Mouse (Mus musculus) kidney, postnatal 0 days (tissue): ENCODE results near the gene Tmem39b. TPM values are rescaled to one million over a fixed set of nuclear protein-coding genes. Genes with fewer than 3 reads are reported as not detected.

Source experiments
- ATAC-seq: fragments of 200-750 bp; cut with Nextera tagmentation; replicated peaks from 2 replicates; pipeline ENCODE4 v1.8.0; 2017; ENCODE audit warnings: low read depth, moderate number of reproducible peaks, moderate TSS enrichment, moderate library complexity; ENCODE audit not compliant: low FRiP score
- DNase-seq: peaks from one replicate; pipeline ENCODE4 v3.0.0-alpha.2; 2016; ENCODE audit warnings: low spot score
- H3K27ac ChIP-seq: fragments of 300-500 bp; sonication (generic); 2 replicates; pipeline ENCODE4 v1.5.1; 2014; ENCODE audit warnings: mild to moderate bottlenecking
- H3K27me3 ChIP-seq: fragments of 300-500 bp; sonication (generic); 2 replicates; pipeline ENCODE4 v1.6.1; 2014; ENCODE audit warnings: low read length, mixed read lengths; ENCODE audit not compliant: insufficient read depth
- H3K36me3 ChIP-seq: fragments of 300-500 bp; sonication (generic); 2 replicates; pipeline ENCODE4 v1.6.1; 2014; ENCODE audit warnings: low read length, mixed read lengths; ENCODE audit not compliant: insufficient read depth
- H3K4me1 ChIP-seq: fragments of 300-500 bp; sonication (generic); replicated peaks from 2 replicates; pipeline ENCODE4 v1.6.1; 2014; ENCODE audit warnings: antibody characterized with exemption, low read length, mixed read lengths; ENCODE audit not compliant: insufficient read depth
- H3K4me2 ChIP-seq: fragments of 300-500 bp; sonication (generic); 2 replicates; pipeline ENCODE4 v1.6.1; 2014; ENCODE audit warnings: mild to moderate bottlenecking, low read length, moderate library complexity, mixed read lengths
- H3K4me3 ChIP-seq: fragments of 300-500 bp; sonication (generic); replicated peaks from 2 replicates; pipeline ENCODE4 v1.5.1; 2014; ENCODE audit warnings: low read depth, low read length
- H3K9ac ChIP-seq: fragments of 300-500 bp; sonication (generic); 2 replicates; pipeline ENCODE4 v1.6.1; 2014; ENCODE audit warnings: low read depth, low read length
- H3K9me3 ChIP-seq: fragments of 300-500 bp; sonication (generic); replicated peaks from 2 replicates; pipeline ENCODE4 v1.6.1; 2016; ENCODE audit warnings: low read length, inconsistent platforms, mixed read lengths
- CTCF ChIP-seq: IDR thresholded peaks from 2 replicates; pipeline ENCODE4 v1.5.1; 2016; ENCODE audit warnings: antibody characterized with exemption, low read depth, mild to moderate bottlenecking, moderate library complexity
- WGBS: fragments of 180-500 bp; shearing (Covaris S2); extraction: QIAGEN DNeasy Blood & Tissue Kit; methylation state at CpG from one replicate; pipeline ENCODE4 v1.1.7; 2014; 5-methylcytosine and 5-hydroxymethylcytosine counted together
- microRNA-seq: library from miRNA; unstranded; fragments of <30 nt; microRNA quantifications from one replicate; pipeline ENCODE4, GENCODE M21; 2016
- polyA plus RNA-seq: library from polyadenylated mRNA; unstranded; fragments of >200 nt; fragmentation: Nextera tagmentation; extraction: Ambion mirVana; gene quantifications from 2 replicates; pipeline ENCODE4 v1.2.1, GENCODE M21; 2015

The Tmem39b gene
- polyA plus RNA-seq, 1 experiment from 2014 or later: 12.4 TPM

- Histone ChIP-seq H3K4me1 (0 out of 2 replicates have a peak, but pooled peaks cover 2% of the 10 kb centered on the region), H3K36me3 (peaks cover 74% of the 10 kb centered on the region), H3K4me2 (no peak overlapping the region), H3K27ac (no peak overlapping the region), H3K27me3 (no peaks in the 10 kb centered on the region), H3K9ac (no peak overlapping the region), H3K9me3 (no peaks in the 10 kb centered on the region), H3K4me3 (no peak overlapping the region)
- TF ChIP-seq CTCF: no peak
- DNase-seq (no peak), ATAC-seq (no peak)
- WGBS: 93% methylated on average over 6 of the region's 6 CpGs
Observed at GRCm38 (mm10) chr4:129633852-129634251, 62.8 kb downstream of the Tmem39b start.

GRCm38 (mm10) chr4:129631867-129632266 lies 64.8 kb downstream of the Tmem39b start:
- H3K9me3 ChIP-seq: no peaks in the 10 kb centered on the region
- no peak for TF ChIP-seq CTCF
- no peak overlapping the region for H3K9ac ChIP-seq
- H3K27me3 ChIP-seq: no peaks in the 10 kb centered on the region
- no peak overlapping the region for H3K27ac ChIP-seq
- peaks cover 80% of the 10 kb centered on the region for H3K36me3 ChIP-seq
- H3K4me3 ChIP-seq: no peak overlapping the region
- ATAC-seq: no peak
- H3K4me2 ChIP-seq: no peak overlapping the region
- no peak for DNase-seq
- no peaks in the 10 kb centered on the region for H3K4me1 ChIP-seq
- WGBS: 89% methylated on average over 12 of the region's 12 CpGs

- no peak for ATAC-seq
- no peak for TF ChIP-seq CTCF
- Histone ChIP-seq H3K4me1 (no peaks in the 10 kb centered on the region), H3K9me3 (no peaks in the 10 kb centered on the region), H3K27me3 (no peaks in the 10 kb centered on the region), H3K36me3 (peaks cover 76% of the 10 kb centered on the region), H3K4me3 (no peak overlapping the region), H3K4me2 (no peak overlapping the region), H3K27ac (no peak overlapping the region), H3K9ac (no peak overlapping the region)
- 66% methylated on average over 4 of the region's 4 CpGs for WGBS
- DNase-seq: no peak
Observed at GRCm38 (mm10) chr4:129630944-129631343, 65.7 kb downstream of the Tmem39b start.

Small RNAs within 50 kb of the gene (microRNA-seq; reads per million reads assigned to microRNA genes)
- 1.4 reads per million for gene Mir7016

Other genes starting within 250 kb of the Tmem39b start
- gene Bsdc1, start 235.3 kb downstream of the Tmem39b start, polyA plus RNA-seq: 25.6 and 27.8 TPM in 2 replicates
- gene Tssk3, start 205.8 kb downstream of the Tmem39b start, polyA plus RNA-seq: 0.10 TPM in 1 of 2 replicates, not detected in the other
- gene Fam229a, start 205.6 kb downstream of the Tmem39b start, polyA plus RNA-seq: 0.37 and 0.78 TPM in 2 replicates
- gene Marcksl1, start 183.3 kb downstream of the Tmem39b start, polyA plus RNA-seq: 613 and 625 TPM in 2 replicates
- 170 and 196 TPM in 2 replicates for gene Hdac1, start 154.1 kb downstream of the Tmem39b start, polyA plus RNA-seq
- 8.8 and 9.1 TPM in 2 replicates for gene Lck, start 123.2 kb downstream of the Tmem39b start, polyA plus RNA-seq
- gene Fam167b, start 118.3 kb downstream of the Tmem39b start, polyA plus RNA-seq: 39.9 and 40.3 TPM in 2 replicates
- 284 and 298 TPM in 2 replicates for gene Eif3i, start 96.2 kb downstream of the Tmem39b start, polyA plus RNA-seq
- 188 and 197 TPM in 2 replicates for gene Tmem234, start 96.2 kb downstream of the Tmem39b start, polyA plus RNA-seq
- 1.9 and 2.3 TPM in 2 replicates for gene Dcdc2b, start 82.6 kb downstream of the Tmem39b start, polyA plus RNA-seq
- 30.2 and 31.6 TPM in 2 replicates for gene Iqcc, start 77.7 kb downstream of the Tmem39b start, polyA plus RNA-seq
- 64.8 and 69.5 TPM in 2 replicates for gene Ccdc28b, start 72.9 kb downstream of the Tmem39b start, polyA plus RNA-seq
- gene Txlna, start 55.8 kb downstream of the Tmem39b start, polyA plus RNA-seq: 42.9 and 50.3 TPM in 2 replicates
- gene Kpna6, start 24.1 kb downstream of the Tmem39b start, polyA plus RNA-seq: 11.7 and 12.7 TPM in 2 replicates
- 86.4 and 90.6 TPM in 2 replicates for gene Khdrbs1, start 45.5 kb upstream of the Tmem39b start, polyA plus RNA-seq
- gene Ptp4a2, start 114.4 kb upstream of the Tmem39b start, polyA plus RNA-seq: 383 and 402 TPM in 2 replicates
- gene Spocd1, start 232.4 kb upstream of the Tmem39b start, polyA plus RNA-seq: not detected in 2 replicates